Mouse (Mus musculus) neural tube, embryonic 13.5 days (tissue): Measurements from ENCODE around the gene Acoxl. TPM values are rescaled to one million over a fixed set of nuclear protein-coding genes. Genes with fewer than 3 reads are reported as not detected.
A peak's percentile ranks its signal among the peaks of the same experiment; 100 is the strongest.

ENCODE experiments used
- ATAC-seq: fragments of 200-750 bp; cut with Nextera tagmentation; 2 replicates; pipeline ENCODE4 v1.8.0; 2017; ENCODE audit warnings: low read depth, mild to moderate bottlenecking, moderate TSS enrichment, moderate library complexity
- H3K27ac ChIP-seq: fragments of 300-500 bp; sonication (generic); replicated peaks from 2 replicates; pipeline ENCODE4 v1.5.1; 2015; ENCODE audit warnings: moderate library complexity, mild to moderate bottlenecking, inconsistent platforms
- H3K27me3 ChIP-seq: fragments of 300-500 bp; sonication (generic); 2 replicates; pipeline ENCODE4 v1.6.1; 2015; ENCODE audit warnings: mild to moderate bottlenecking, inconsistent platforms
- H3K36me3 ChIP-seq: fragments of 300-500 bp; sonication (generic); 2 replicates; pipeline ENCODE4 v1.6.1; 2015; ENCODE audit warnings: mild to moderate bottlenecking, inconsistent platforms
- H3K4me1 ChIP-seq: fragments of 300-500 bp; sonication (generic); replicated peaks from 2 replicates; pipeline ENCODE4 v1.6.1; 2015; ENCODE audit warnings: inconsistent platforms
- H3K4me2 ChIP-seq: fragments of 300-500 bp; sonication (generic); 2 replicates; pipeline ENCODE4 v1.6.1; 2015; ENCODE audit warnings: inconsistent platforms, mild to moderate bottlenecking, moderate library complexity
- H3K4me3 ChIP-seq: fragments of 300-500 bp; sonication (generic); 2 replicates; pipeline ENCODE4 v1.5.1; 2015; ENCODE audit warnings: mild to moderate bottlenecking, inconsistent platforms
- H3K9ac ChIP-seq: fragments of 300-500 bp; sonication (generic); 2 replicates; pipeline ENCODE4 v1.6.1; 2015; ENCODE audit warnings: moderate library complexity, mild to moderate bottlenecking, inconsistent platforms
- H3K9me3 ChIP-seq: fragments of 300-500 bp; sonication (generic); 2 replicates; pipeline ENCODE4 v1.6.1; 2016; ENCODE audit warnings: inconsistent platforms
- WGBS: fragments of 180-500 bp; shearing (Covaris S2); methylation state at CpG from one replicate; pipeline ENCODE4 v1.1.7; 2015; 5-methylcytosine and 5-hydroxymethylcytosine counted together
- polyA plus RNA-seq: library from polyadenylated mRNA; unstranded; fragments of >200 nt; fragmentation: Nextera tagmentation; extraction: Ambion mirVana; gene quantifications from 2 replicates; pipeline ENCODE4 v1.2.1, GENCODE M21; 2015

The Acoxl gene
- polyA plus RNA-seq, 1 experiment from 2014 or later = 0.20 TPM

- no peaks in the 10 kb centered on the region for H3K27me3 ChIP-seq
- no peak overlapping the region for H3K4me2 ChIP-seq
- H3K9ac ChIP-seq = no peak overlapping the region
- H3K9me3 ChIP-seq = no peaks in the 10 kb centered on the region
- ATAC-seq = no peak
- no peak overlapping the region for H3K27ac ChIP-seq
- 35% methylated on average over 15 of the region's 15 CpGs for whole genome bisulfite sequencing
- H3K4me1 ChIP-seq = peaks cover 7% of the 10 kb centered on the region
- no peaks in the 10 kb centered on the region for H3K36me3 ChIP-seq
- H3K4me3 ChIP-seq = no peak overlapping the region
These were observed 89.0 kb downstream of the Acoxl start for GRCm38 (mm10) chr2:127927452-127928273.

- Histone ChIP-seq H3K4me1 (peaks cover 7% of the 10 kb centered on the region), H3K27me3 (no peaks in the 10 kb centered on the region), H3K36me3 (no peaks in the 10 kb centered on the region), H3K4me3 (no peak overlapping the region), H3K27ac (no peak overlapping the region), H3K9me3 (no peaks in the 10 kb centered on the region), H3K4me2 (no peak overlapping the region), H3K9ac (no peak overlapping the region)
- no peak for ATAC-seq
- WGBS = 4% methylated on average over 5 of the region's 5 CpGs
These were observed 89.6 kb downstream of the Acoxl start for GRCm38 (mm10) chr2:127928279-127928678.

GRCm38 (mm10) chr2:127928871-127929270 is 90.2 kb downstream of the Acoxl start:
- Histone ChIP-seq H3K9me3 (no peaks in the 10 kb centered on the region), H3K9ac (no peak overlapping the region), H3K4me1 (peaks cover 7% of the 10 kb centered on the region), H3K4me3 (no peak overlapping the region), H3K4me2 (no peak overlapping the region), H3K27ac (no peak overlapping the region), H3K27me3 (no peaks in the 10 kb centered on the region), H3K36me3 (no peaks in the 10 kb centered on the region)
- ATAC-seq = no peak
- WGBS = 50% methylated on average over 4 of the region's 4 CpGs

GRCm38 (mm10) chr2:127929939-127930715 is 91.5 kb downstream of the Acoxl start:
- WGBS = 62% methylated on average over 6 of the region's 6 CpGs
- Histone ChIP-seq H3K9ac (no peak overlapping the region), H3K4me1 (peaks cover 7% of the 10 kb centered on the region), H3K36me3 (no peaks in the 10 kb centered on the region), H3K9me3 (no peaks in the 10 kb centered on the region), H3K27ac (no peak overlapping the region), H3K4me3 (no peak overlapping the region), H3K27me3 (no peaks in the 10 kb centered on the region), H3K4me2 (no peak overlapping the region)
- ATAC-seq = no peak

- H3K4me2 ChIP-seq = no peak overlapping the region
- H3K27me3 ChIP-seq = no peaks in the 10 kb centered on the region
- 83% methylated on average over 4 of the region's 4 CpGs for WGBS
- no peak for ATAC-seq
- no peak overlapping the region for H3K9ac ChIP-seq
- no peaks in the 10 kb centered on the region for H3K36me3 ChIP-seq
- H3K9me3 ChIP-seq = no peaks in the 10 kb centered on the region
- H3K4me3 ChIP-seq = no peak overlapping the region
- no peak overlapping the region for H3K27ac ChIP-seq
- H3K4me1 ChIP-seq = peaks cover 7% of the 10 kb centered on the region
These were observed 92.9 kb downstream of the Acoxl start for GRCm38 (mm10) chr2:127931576-127931975.

GRCm38 (mm10) chr2:127933531-127933931 is 94.9 kb downstream of the Acoxl start:
- Histone ChIP-seq H3K4me3 (no peak overlapping the region), H3K36me3 (no peaks in the 10 kb centered on the region), H3K4me2 (no peak overlapping the region), H3K27ac (no peak overlapping the region), H3K4me1 (peaks cover 4% of the 10 kb centered on the region), H3K9ac (no peak overlapping the region), H3K27me3 (no peaks in the 10 kb centered on the region), H3K9me3 (no peaks in the 10 kb centered on the region)
- WGBS = 85% methylated on average over 3 of the region's 3 CpGs
- ATAC-seq = no peak

- H3K9me3 ChIP-seq = no peaks in the 10 kb centered on the region
- no peak overlapping the region for H3K4me2 ChIP-seq
- WGBS = 94% methylated on average over 3 of the region's 3 CpGs
- no peak for ATAC-seq
- H3K9ac ChIP-seq = no peak overlapping the region
- H3K27me3 ChIP-seq = no peaks in the 10 kb centered on the region
- H3K4me1 ChIP-seq = no peaks in the 10 kb centered on the region
- H3K27ac ChIP-seq = no peak overlapping the region
- no peaks in the 10 kb centered on the region for H3K36me3 ChIP-seq
- H3K4me3 ChIP-seq = no peak overlapping the region
These were observed 98.4 kb downstream of the Acoxl start for GRCm38 (mm10) chr2:127937079-127937478.

GRCm38 (mm10) chr2:127939206-127939605 is 100.5 kb downstream of the Acoxl start:
- H3K9ac ChIP-seq = no peak overlapping the region
- no peaks in the 10 kb centered on the region for H3K36me3 ChIP-seq
- H3K4me1 ChIP-seq = no peaks in the 10 kb centered on the region
- no peaks in the 10 kb centered on the region for H3K9me3 ChIP-seq
- no peak for ATAC-seq
- no peak overlapping the region for H3K4me3 ChIP-seq
- H3K27me3 ChIP-seq = no peaks in the 10 kb centered on the region
- H3K4me2 ChIP-seq = no peak overlapping the region
- no peak overlapping the region for H3K27ac ChIP-seq
- 92% methylated on average over 2 of the region's 2 CpGs for WGBS

- peak; percentile 53 for ATAC-seq
- Histone ChIP-seq H3K27ac (peak overlapping the region; percentile 75), H3K9me3 (no peaks in the 10 kb centered on the region), H3K4me1 (peaks cover 22% of the 10 kb centered on the region), H3K4me2 (peak overlapping the region; percentile 8), H3K4me3 (no peak overlapping the region), H3K36me3 (no peaks in the 10 kb centered on the region), H3K9ac (no peak overlapping the region), H3K27me3 (no peaks in the 10 kb centered on the region)
- 15% methylated on average over 6 of the region's 6 CpGs for WGBS
These were observed 121.9 kb downstream of the Acoxl start for GRCm38 (mm10) chr2:127960579-127960978.

GRCm38 (mm10) chr2:127961154-127961553 is 122.5 kb downstream of the Acoxl start:
- no peaks in the 10 kb centered on the region for H3K9me3 ChIP-seq
- peak; percentile 63; the same call in 1 of the 2 replicates for ATAC-seq
- 16% methylated on average over 2 of the region's 2 CpGs for WGBS
- no peak overlapping the region for H3K9ac ChIP-seq
- H3K36me3 ChIP-seq = no peaks in the 10 kb centered on the region
- H3K27ac ChIP-seq = peak overlapping the region; percentile 82
- H3K4me1 ChIP-seq = peaks cover 22% of the 10 kb centered on the region
- H3K27me3 ChIP-seq = no peaks in the 10 kb centered on the region
- H3K4me3 ChIP-seq = no peak overlapping the region
- no peak overlapping the region for H3K4me2 ChIP-seq

- Histone ChIP-seq H3K4me1 (peaks cover 22% of the 10 kb centered on the region), H3K4me2 (no peak overlapping the region), H3K27me3 (no peaks in the 10 kb centered on the region), H3K27ac (no peak overlapping the region), H3K9ac (no peak overlapping the region), H3K4me3 (no peak overlapping the region), H3K36me3 (no peaks in the 10 kb centered on the region), H3K9me3 (no peaks in the 10 kb centered on the region)
- ATAC-seq = no peak
- WGBS = 52% methylated on average over 4 of the region's 4 CpGs
These were observed 123.2 kb downstream of the Acoxl start for GRCm38 (mm10) chr2:127961802-127962433.

- Histone ChIP-seq H3K4me3 (no peak overlapping the region), H3K9ac (no peak overlapping the region), H3K9me3 (no peaks in the 10 kb centered on the region), H3K27me3 (no peaks in the 10 kb centered on the region), H3K4me1 (no peaks in the 10 kb centered on the region), H3K36me3 (no peaks in the 10 kb centered on the region), H3K27ac (no peak overlapping the region), H3K4me2 (no peak overlapping the region)
- 92% methylated on average over 2 of the region's 2 CpGs for WGBS
- no peak for ATAC-seq
These were observed 130.3 kb downstream of the Acoxl start for GRCm38 (mm10) chr2:127968944-127969343.
